Mouse (Mus musculus) sigmoid colon, adult 10 weeks (tissue): ENCODE measurements around the gene Josd2. TPM values are rescaled to one million over a fixed set of nuclear protein-coding genes. Genes with fewer than 3 reads are reported as not detected.

Source experiments
- polyA plus RNA-seq: library from polyadenylated mRNA; stranded (reverse); fragments of 350-450 nt; fragmentation: Illumina TruSeq; extraction: RNeasy Lipid Tissue Mini Kit (QIAGEN cat#74804); gene quantifications from one replicate; pipeline ENCODE4 v1.2.3, GENCODE M21; 2014; ENCODE audit warnings: low read depth, low replicate concordance

Gene Josd2
- polyA plus RNA-seq = 1.6 TPM

GRCm38 (mm10) chr7:44467811-44468411 is at the start of gene Josd2:
Gene Josd2 (plus strand): TSS chr7:44467980.

GRCm38 (mm10) chr7:44428968-44429521 is 38.7 kb upstream of the Josd2 start, which contains the start of gene Lrrc4b:
Gene Lrrc4b (plus strand): TSS chr7:44429018.

GRCm38 (mm10) chr7:44465111-44465510 is 2.7 kb upstream of the Josd2 start, which contains the start of gene Aspdh:
Gene Aspdh (plus strand): TSS chr7:44465391.

GRCm38 (mm10) chr7:44495992-44496770 is 28.4 kb downstream of the Josd2 start, which contains the start of the genes Emc10 and Fam71e1:
Gene Emc10 (minus strand): TSS chr7:44496529.
Gene Fam71e1 (plus strand): TSS chr7:44496581.

Other genes with a start within 250 kb of the Josd2 start
- 428 TPM for gene Klk1, start 242.6 kb upstream of the Josd2 start, polyA plus RNA-seq
- gene Gm36864, start 231.8 kb upstream of the Josd2 start, polyA plus RNA-seq = not detected
- gene 1700028J19Rik, start 221.3 kb upstream of the Josd2 start, polyA plus RNA-seq = 0.47 TPM
- 65.7 TPM for gene 2410002F23Rik, start 221.3 kb upstream of the Josd2 start, polyA plus RNA-seq
- not detected for gene Acp4, start 210.6 kb upstream of the Josd2 start, polyA plus RNA-seq
- not detected for gene Gm15517, start 206.5 kb upstream of the Josd2 start, polyA plus RNA-seq
- gene Clec11a, start 161.1 kb upstream of the Josd2 start, polyA plus RNA-seq = 1.2 TPM
- gene Shank1, start 157.7 kb upstream of the Josd2 start, polyA plus RNA-seq = 0.28 TPM
- not detected for gene Syt3, start 83.9 kb upstream of the Josd2 start, polyA plus RNA-seq
- not detected for gene 1700008O03Rik, start 82.2 kb upstream of the Josd2 start, polyA plus RNA-seq
- not detected for gene Lrrc4b, start 39.0 kb upstream of the Josd2 start, polyA plus RNA-seq
- not detected for gene Aspdh, start 2.6 kb upstream of the Josd2 start, polyA plus RNA-seq
- gene Emc10, start 28.5 kb downstream of the Josd2 start, polyA plus RNA-seq = 2.0 TPM
- gene Fam71e1, start 28.6 kb downstream of the Josd2 start, polyA plus RNA-seq = not detected
- gene Mybpc2, start 56.7 kb downstream of the Josd2 start, polyA plus RNA-seq = not detected
- gene Spib, start 64.1 kb downstream of the Josd2 start, polyA plus RNA-seq = 1.6 TPM
- gene Pold1, start 80.9 kb downstream of the Josd2 start, polyA plus RNA-seq = not detected
- gene Nr1h2, start 86.0 kb downstream of the Josd2 start, polyA plus RNA-seq = 4.1 TPM
- gene Napsa, start 104.4 kb downstream of the Josd2 start, polyA plus RNA-seq = 1.2 TPM
- 0.22 TPM for gene Kcnc3, start 122.7 kb downstream of the Josd2 start, polyA plus RNA-seq
- gene Myh14, start 202.9 kb downstream of the Josd2 start, polyA plus RNA-seq = 2.9 TPM
- not detected for gene Izumo2, start 240.8 kb downstream of the Josd2 start, polyA plus RNA-seq